ENCODE assay signal across 13 mouse cellular contexts in genomic region chr12:85638541-85639325, GRCm38 (mm10). TPM values are rescaled to one million over a fixed set of nuclear protein-coding genes. Genes with fewer than 3 reads are reported as not detected.
DNase-seq lines count a peak whose midpoint lies in the region; ATAC-seq lines count a peak whose summit lies in the region.
"Had no signal": no experiment of that assay in that cellular context is flagged by ENCODE, and none has a peak within 500 bp of the region (broad histone marks: within the 10 kb centered on the region; RNA-seq: fewer than 3 reads in every experiment).

No protein-coding gene starts in this region.

- no peak for DNase-seq in forebrain, embryonic 14.5 days (ENCODE audit: low spot score)
- no peak for DNase-seq in midbrain, embryonic 14.5 days
- DNase-seq in midbrain, embryonic 10.5 days (ENCODE audit: low spot score): no peak
- DNase-seq in limb, embryonic 10.5 days (ENCODE audit: low spot score): peak; percentile 26
- peak; percentile 49 to 68 for DNase-seq in thymus, postnatal 36 days
- no peak for DNase-seq in heart, postnatal 4 days
- DNase-seq in adrenal gland, adult 8-10 months: no peak
- DNase-seq: adrenal gland, postnatal 25 days had no signal

- no peak overlapping the region for H3K9ac ChIP-seq in forebrain, embryonic 14.5 days (ENCODE audit: low read length)
- H3K9ac ChIP-seq in forebrain, embryonic 16.5 days (replicated peaks; ENCODE audit: low read depth, low read length): no peak overlapping the region
- H3K9ac ChIP-seq in midbrain, embryonic 14.5 days (replicated peaks; ENCODE audit: low read length): no peak overlapping the region
- H3K9ac ChIP-seq: kidney, embryonic 15.5 days; liver, embryonic 15.5 days had no signal

- H3K4me2 ChIP-seq in forebrain, embryonic 14.5 days (ENCODE audit: low read length): no peak overlapping the region
- no peak overlapping the region for H3K4me2 ChIP-seq in forebrain, embryonic 16.5 days (ENCODE audit: low read length)
- no peak overlapping the region for H3K4me2 ChIP-seq in midbrain, embryonic 14.5 days (ENCODE audit: low read length)
- H3K4me2 ChIP-seq: heart, embryonic 11.5 days; kidney, embryonic 15.5 days; liver, embryonic 15.5 days had no signal

- H3K27me3 ChIP-seq in forebrain, embryonic 14.5 days (replicated peaks; ENCODE audit: control insufficient read depth, insufficient read depth, low read length): no peaks in the 10 kb centered on the region
- H3K27me3 ChIP-seq in forebrain, embryonic 16.5 days (replicated peaks; ENCODE audit: control insufficient read depth, insufficient read depth, low read length): no peaks in the 10 kb centered on the region
- no peaks in the 10 kb centered on the region for H3K27me3 ChIP-seq in midbrain, embryonic 14.5 days (ENCODE audit: control insufficient read depth, insufficient read depth, low read length)
- H3K27me3 ChIP-seq in midbrain, embryonic 10.5 days (ENCODE audit: low read depth, poor library complexity, severe bottlenecking): no peaks in the 10 kb centered on the region
- no peaks in the 10 kb centered on the region for H3K27me3 ChIP-seq in limb, embryonic 10.5 days (ENCODE audit: low read depth, poor library complexity, severe bottlenecking)
- H3K27me3 ChIP-seq: kidney, embryonic 15.5 days; liver, embryonic 15.5 days had no signal

- WGBS in forebrain, embryonic 14.5 days: 71% methylated on average over 20 of the region's 20 CpGs
- 73% methylated on average over 20 of the region's 20 CpGs for WGBS in forebrain, embryonic 16.5 days
- 70% methylated on average over 20 of the region's 20 CpGs for WGBS in midbrain, embryonic 14.5 days
- WGBS in midbrain, embryonic 10.5 days: 75% methylated on average over 20 of the region's 20 CpGs
- 80% methylated on average over 20 of the region's 20 CpGs for WGBS in limb, embryonic 10.5 days

- 0 out of 2 replicates have a peak, but pooled peaks have one; percentile 10 for ATAC-seq in forebrain, embryonic 14.5 days
- no peak for ATAC-seq in forebrain, embryonic 16.5 days
- 0 out of 2 replicates have a peak, but pooled peaks have one; percentile 14 for ATAC-seq in midbrain, embryonic 14.5 days (ENCODE audit: low FRiP score, low TSS enrichment)

- H3K36me3 ChIP-seq in forebrain, embryonic 14.5 days (ENCODE audit: control insufficient read depth, insufficient read depth, low read length): peaks cover 4% of the 10 kb centered on the region; the same call in 1 of the 2 replicates
- no peaks in the 10 kb centered on the region for H3K36me3 ChIP-seq in forebrain, embryonic 16.5 days (ENCODE audit: control insufficient read depth, insufficient read depth)
- H3K36me3 ChIP-seq in midbrain, embryonic 14.5 days (ENCODE audit: control insufficient read depth, insufficient read depth, low read length): peaks cover 10% of the 10 kb centered on the region
- peaks cover 2% of the 10 kb centered on the region; the same call in 1 of the 2 replicates for H3K36me3 ChIP-seq in midbrain, embryonic 10.5 days
- H3K36me3 ChIP-seq in limb, embryonic 10.5 days: no peaks in the 10 kb centered on the region
- H3K36me3 ChIP-seq: G1E; liver, embryonic 15.5 days had no signal

- no peaks in the 10 kb centered on the region for H3K4me1 ChIP-seq in forebrain, embryonic 14.5 days (ENCODE audit: control insufficient read depth, insufficient read depth, low read length)
- peaks cover 8% of the 10 kb centered on the region for H3K4me1 ChIP-seq in forebrain, embryonic 16.5 days (replicated peaks; ENCODE audit: control insufficient read depth, insufficient read depth, low read length)
- H3K4me1 ChIP-seq in midbrain, embryonic 14.5 days (ENCODE audit: control insufficient read depth, insufficient read depth, low read length): no peaks in the 10 kb centered on the region
- peaks cover 5% of the 10 kb centered on the region; the same call in 1 of the 2 replicates for H3K4me1 ChIP-seq in midbrain, embryonic 10.5 days
- H3K4me1 ChIP-seq in limb, embryonic 10.5 days: peaks cover 6% of the 10 kb centered on the region; the same call in 1 of the 2 replicates
- H3K4me1 ChIP-seq: liver, embryonic 15.5 days had no signal

- H3K27ac ChIP-seq in forebrain, embryonic 14.5 days (ENCODE audit: low read depth, low read length): no peak overlapping the region
- no peak overlapping the region for H3K27ac ChIP-seq in forebrain, embryonic 16.5 days (ENCODE audit: low read length)
- no peak overlapping the region for H3K27ac ChIP-seq in midbrain, embryonic 14.5 days (replicated peaks; ENCODE audit: low read depth, low read length)
- H3K27ac ChIP-seq in midbrain, embryonic 10.5 days (replicated peaks): no peak overlapping the region
- no peak overlapping the region for H3K27ac ChIP-seq in limb, embryonic 10.5 days
- H3K27ac ChIP-seq: kidney, embryonic 15.5 days; liver, embryonic 15.5 days had no signal

- H3K9me3 ChIP-seq in forebrain, embryonic 14.5 days (replicated peaks; ENCODE audit: control insufficient read depth, low read length): no peaks in the 10 kb centered on the region
- H3K9me3 ChIP-seq in forebrain, embryonic 16.5 days (ENCODE audit: control insufficient read depth, low read length): no peaks in the 10 kb centered on the region
- no peaks in the 10 kb centered on the region for H3K9me3 ChIP-seq in midbrain, embryonic 14.5 days (ENCODE audit: control insufficient read depth, low read length)
- no peaks in the 10 kb centered on the region for H3K9me3 ChIP-seq in midbrain, embryonic 10.5 days (replicated peaks)
- H3K9me3 ChIP-seq in limb, embryonic 10.5 days (replicated peaks): no peaks in the 10 kb centered on the region
- H3K9me3 ChIP-seq: G1E; kidney, embryonic 15.5 days; liver, embryonic 15.5 days had no signal

- no peak overlapping the region for H3K4me3 ChIP-seq in forebrain, embryonic 14.5 days (ENCODE audit: low read depth, low read length)
- H3K4me3 ChIP-seq in forebrain, embryonic 16.5 days (replicated peaks; ENCODE audit: low read length): no peak overlapping the region
- H3K4me3 ChIP-seq in midbrain, embryonic 14.5 days (replicated peaks; ENCODE audit: low read depth, low read length): no peak overlapping the region
- no peak overlapping the region for H3K4me3 ChIP-seq in midbrain, embryonic 10.5 days
- no peak overlapping the region for H3K4me3 ChIP-seq in limb, embryonic 10.5 days
- H3K4me3 ChIP-seq: kidney, embryonic 15.5 days; liver, embryonic 15.5 days had no signal

RNA-seq across cellular contexts. Expression of gene Jdp2, which starts 39.9 kb away (rescaled TPM):
- 0.24 TPM in 1 of 2 replicates, not detected in the other for polyA plus RNA-seq in forebrain, embryonic 14.5 days (2014; fragmentation: Nextera tagmentation; extraction: Ambion mirVana)
- 0.56 and 0.66 TPM in 2 replicates for polyA plus RNA-seq in forebrain, embryonic 16.5 days (2015; fragmentation: Nextera tagmentation; extraction: Ambion mirVana)
- polyA plus RNA-seq in midbrain, embryonic 14.5 days (2014; fragmentation: Nextera tagmentation; extraction: Ambion mirVana): 0.68 and 1.1 TPM in 2 replicates
- 0.49 TPM in 1 of 2 replicates, not detected in the other for polyA plus RNA-seq in midbrain, embryonic 10.5 days (2016; fragmentation: Nextera tagmentation; extraction: Ambion mirVana)
- polyA plus RNA-seq in limb, embryonic 10.5 days (2016; fragmentation: Nextera tagmentation; extraction: Ambion mirVana): not detected in 2 replicates
- total RNA-seq in heart, postnatal 4 days (2021): 10 to 100 TPM in 1 of 2 experiments, 1 to 10 TPM in 1; 9.1 to 12.2 TPM
- total RNA-seq in adrenal gland, adult 8-10 months (2022): 10 to 100 TPM; 13.0 to 20.5 (median 15.2) TPM
- total RNA-seq: G1E had no signal
- polyA plus RNA-seq: G1E had no signal

RNA-seq across cellular contexts. Expression of gene Batf, which starts 47.7 kb away (rescaled TPM):
- 0.94 and 1.5 TPM in 2 replicates for polyA plus RNA-seq in forebrain, embryonic 14.5 days (2014; fragmentation: Nextera tagmentation; extraction: Ambion mirVana)
- polyA plus RNA-seq in forebrain, embryonic 16.5 days (2015; fragmentation: Nextera tagmentation; extraction: Ambion mirVana): 0.75 and 1.2 TPM in 2 replicates
- 0.68 TPM in 1 of 2 replicates, not detected in the other for polyA plus RNA-seq in midbrain, embryonic 14.5 days (2014; fragmentation: Nextera tagmentation; extraction: Ambion mirVana)
- 1.8 and 2.6 TPM in 2 replicates for polyA plus RNA-seq in midbrain, embryonic 10.5 days (2016; fragmentation: Nextera tagmentation; extraction: Ambion mirVana)
- 0.74 and 1.5 TPM in 2 replicates for polyA plus RNA-seq in limb, embryonic 10.5 days (2016; fragmentation: Nextera tagmentation; extraction: Ambion mirVana)
- total RNA-seq in heart, postnatal 4 days (2021): 1 to 10 TPM in 1 of 2 experiments, under 1 TPM in 1; 0.74 to 1.5 TPM
- 1 to 10 TPM in 2 of 4 experiments, under 1 TPM in 2; 0.38 to 2.4 (median 1.1) TPM for total RNA-seq in adrenal gland, adult 8-10 months (2022)
- total RNA-seq: adrenal gland, postnatal 25 days; G1E had no signal
- polyA plus RNA-seq: G1E had no signal

Comparison
In these comparisons a context has a peak if more than half of its experiments do, and no peak if none do; other contexts are left out.
1. DNase-seq: peak in limb, embryonic 10.5 days (single experiment) and thymus, postnatal 36 days (2 of 2); none in forebrain, embryonic 14.5 days (single experiment), midbrain, embryonic 14.5 days (single experiment), midbrain, embryonic 10.5 days (single experiment), heart, postnatal 4 days (single experiment) and adrenal gland, adult 8-10 months (single experiment).